Mouse (Mus musculus): ENCODE measurements around the gene Mt3.
"Not testable (repeated sequence)": the region's sequence is repeated elsewhere in the genome, so short reads cannot be mapped to it uniquely, and the experiment has no call there.

Mt3 gene

GRCm38 (mm10) chr8:94132096-94132495 is 20.3 kb upstream of the Mt3 start:
- no peaks in the 10 kb centered on the region for H3K36me3 ChIP-seq (ENCODE audit: control insufficient read depth, insufficient read depth, low read length, poor library complexity, severe bottlenecking)
- H3K27me3 ChIP-seq (ENCODE audit: control insufficient read depth, insufficient read depth, low read length, poor library complexity, severe bottlenecking) = no peaks in the 10 kb centered on the region
- DNase-seq (ENCODE audit: low read depth, low spot score) = no peak

- H3K36me3 ChIP-seq (ENCODE audit: control insufficient read depth, insufficient read depth, low read length, poor library complexity, severe bottlenecking); DNase-seq (ENCODE audit: low read depth, low spot score); H3K27me3 ChIP-seq (ENCODE audit: control insufficient read depth, insufficient read depth, low read length, poor library complexity, severe bottlenecking): not testable (repeated sequence)
Measured at GRCm38 (mm10) chr8:94134601-94135000, 17.8 kb upstream of the Mt3 start.

GRCm38 (mm10) chr8:94135556-94135955 is 16.9 kb upstream of the Mt3 start:
- no peak for DNase-seq (ENCODE audit: low read depth, low spot score)
- no peaks in the 10 kb centered on the region for H3K36me3 ChIP-seq (ENCODE audit: control insufficient read depth, insufficient read depth, low read length, poor library complexity, severe bottlenecking)
- H3K27me3 ChIP-seq (ENCODE audit: control insufficient read depth, insufficient read depth, low read length, poor library complexity, severe bottlenecking) = no peaks in the 10 kb centered on the region

- no peak for DNase-seq (ENCODE audit: low read depth, low spot score)
- Histone ChIP-seq H3K36me3 (ENCODE audit: control insufficient read depth, insufficient read depth, low read length, poor library complexity, severe bottlenecking) (no peaks in the 10 kb centered on the region), H3K27me3 (ENCODE audit: control insufficient read depth, insufficient read depth, low read length, poor library complexity, severe bottlenecking) (no peaks in the 10 kb centered on the region)
Measured at GRCm38 (mm10) chr8:94136192-94136591, 16.2 kb upstream of the Mt3 start.

GRCm38 (mm10) chr8:94136933-94137332 is 15.5 kb upstream of the Mt3 start, which contains the start of gene Mt4:
Mt4 (plus strand) TSS chr8:94137197.
- DNase-seq (ENCODE audit: low read depth, low spot score) = no peak

GRCm38 (mm10) chr8:94140266-94140795 is 12.1 kb upstream of the Mt3 start:
- H3K36me3 ChIP-seq (ENCODE audit: control insufficient read depth, insufficient read depth, low read length, poor library complexity, severe bottlenecking) = no peaks in the 10 kb centered on the region
- DNase-seq (ENCODE audit: low read depth, low spot score) = no peak
- no peaks in the 10 kb centered on the region for H3K27me3 ChIP-seq (ENCODE audit: control insufficient read depth, insufficient read depth, low read length, poor library complexity, severe bottlenecking)

More at GRCm38 (mm10) chr8:94136933-94137332, 15.5 kb upstream of the Mt3 start, which contains the start of gene Mt4:
- no peaks in the 10 kb centered on the region for H3K36me3 ChIP-seq (ENCODE audit: control insufficient read depth, insufficient read depth, low read length, poor library complexity, severe bottlenecking)
- no peaks in the 10 kb centered on the region for H3K27me3 ChIP-seq (ENCODE audit: control insufficient read depth, insufficient read depth, low read length, poor library complexity, severe bottlenecking)

- no peak for DNase-seq (ENCODE audit: low read depth, low spot score)
- Histone ChIP-seq H3K27me3 (ENCODE audit: control insufficient read depth, insufficient read depth, low read length, poor library complexity, severe bottlenecking) (no peaks in the 10 kb centered on the region), H3K36me3 (ENCODE audit: control insufficient read depth, insufficient read depth, low read length, poor library complexity, severe bottlenecking) (no peaks in the 10 kb centered on the region)
Measured at GRCm38 (mm10) chr8:94148236-94148635, 4.2 kb upstream of the Mt3 start.

- DNase-seq (ENCODE audit: low read depth, low spot score) = no peak
- Histone ChIP-seq H3K27me3 (ENCODE audit: control insufficient read depth, insufficient read depth, low read length, poor library complexity, severe bottlenecking) (no peaks in the 10 kb centered on the region), H3K36me3 (ENCODE audit: control insufficient read depth, insufficient read depth, low read length, poor library complexity, severe bottlenecking) (no peaks in the 10 kb centered on the region)
Measured at GRCm38 (mm10) chr8:94150925-94151324, 1.5 kb upstream of the Mt3 start.

GRCm38 (mm10) chr8:94153451-94153850 is 1.0 kb downstream of the Mt3 start:
- DNase-seq (ENCODE audit: low read depth, low spot score) = no peak
- no peaks in the 10 kb centered on the region for H3K27me3 ChIP-seq (ENCODE audit: control insufficient read depth, insufficient read depth, low read length, poor library complexity, severe bottlenecking)
- no peaks in the 10 kb centered on the region for H3K36me3 ChIP-seq (ENCODE audit: control insufficient read depth, insufficient read depth, low read length, poor library complexity, severe bottlenecking)

GRCm38 (mm10) chr8:94154537-94154936 is 2.1 kb downstream of the Mt3 start:
- no peak for DNase-seq (ENCODE audit: low read depth, low spot score)
- H3K27me3 ChIP-seq (ENCODE audit: control insufficient read depth, insufficient read depth, low read length, poor library complexity, severe bottlenecking) = no peaks in the 10 kb centered on the region
- no peaks in the 10 kb centered on the region for H3K36me3 ChIP-seq (ENCODE audit: control insufficient read depth, insufficient read depth, low read length, poor library complexity, severe bottlenecking)

- no peak for DNase-seq (ENCODE audit: low read depth, low spot score)
- H3K36me3 ChIP-seq (ENCODE audit: control insufficient read depth, insufficient read depth, low read length, poor library complexity, severe bottlenecking) = no peaks in the 10 kb centered on the region
- no peaks in the 10 kb centered on the region for H3K27me3 ChIP-seq (ENCODE audit: control insufficient read depth, insufficient read depth, low read length, poor library complexity, severe bottlenecking)
Measured at GRCm38 (mm10) chr8:94156092-94156491, 3.7 kb downstream of the Mt3 start.

- H3K27me3 ChIP-seq (ENCODE audit: control insufficient read depth, insufficient read depth, low read length, poor library complexity, severe bottlenecking); H3K36me3 ChIP-seq (ENCODE audit: control insufficient read depth, insufficient read depth, low read length, poor library complexity, severe bottlenecking); DNase-seq (ENCODE audit: low read depth, low spot score): not testable (repeated sequence)
Measured at GRCm38 (mm10) chr8:94165772-94166171, 13.4 kb downstream of the Mt3 start.

- DNase-seq (ENCODE audit: low read depth, low spot score) = peak; percentile 86
- Histone ChIP-seq H3K36me3 (ENCODE audit: control insufficient read depth, insufficient read depth, low read length, poor library complexity, severe bottlenecking) (no peaks in the 10 kb centered on the region), H3K27me3 (ENCODE audit: control insufficient read depth, insufficient read depth, low read length, poor library complexity, severe bottlenecking) (0 out of 2 replicates have a peak, but pooled peaks cover 3% of the 10 kb centered on the region)
Measured at GRCm38 (mm10) chr8:94167244-94167643, 14.8 kb downstream of the Mt3 start.

GRCm38 (mm10) chr8:94169547-94169946 is 17.1 kb downstream of the Mt3 start:
- no peak for DNase-seq (ENCODE audit: low read depth, low spot score)
- Histone ChIP-seq H3K36me3 (ENCODE audit: control insufficient read depth, insufficient read depth, low read length, poor library complexity, severe bottlenecking) (no peaks in the 10 kb centered on the region), H3K27me3 (ENCODE audit: control insufficient read depth, insufficient read depth, low read length, poor library complexity, severe bottlenecking) (0 out of 2 replicates have a peak, but pooled peaks cover 3% of the 10 kb centered on the region)

- DNase-seq (ENCODE audit: low read depth, low spot score) = no peak
- H3K27me3 ChIP-seq (ENCODE audit: control insufficient read depth, insufficient read depth, low read length, poor library complexity, severe bottlenecking) = 0 out of 2 replicates have a peak, but pooled peaks cover 3% of the 10 kb centered on the region
- H3K36me3 ChIP-seq (ENCODE audit: control insufficient read depth, insufficient read depth, low read length, poor library complexity, severe bottlenecking) = no peaks in the 10 kb centered on the region
Measured at GRCm38 (mm10) chr8:94171321-94171755, 18.9 kb downstream of the Mt3 start.
